Mouse (Mus musculus) spleen, postnatal 14 days (tissue): ENCODE data around the gene Tbx6.

Experiments
- DNase-seq, 2 experiments: peaks; one replicate each; pipeline ENCODE4 v3.0.0; 2021 to 2022; ENCODE audit warnings: low spot score in 2 of 2

Tbx6 gene

DNA sequence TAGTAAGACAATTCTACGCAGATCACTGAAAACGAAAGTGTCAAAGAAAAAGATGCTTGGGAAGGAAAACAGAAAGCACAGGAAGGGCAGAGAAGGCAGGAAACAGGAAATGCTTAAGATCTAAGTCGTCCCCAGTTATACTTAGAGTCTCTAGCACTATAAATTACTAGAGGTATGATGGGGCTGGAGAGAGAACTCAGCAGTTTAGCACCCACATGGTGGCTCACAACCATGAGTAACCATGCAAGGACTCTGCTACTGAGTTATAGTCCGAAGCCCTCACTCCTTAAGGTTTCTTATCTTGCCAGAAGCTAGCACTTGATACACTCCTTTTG lies 13.0 kb downstream of the Tbx6 start:
- no peak for DNase-seq

DNA sequence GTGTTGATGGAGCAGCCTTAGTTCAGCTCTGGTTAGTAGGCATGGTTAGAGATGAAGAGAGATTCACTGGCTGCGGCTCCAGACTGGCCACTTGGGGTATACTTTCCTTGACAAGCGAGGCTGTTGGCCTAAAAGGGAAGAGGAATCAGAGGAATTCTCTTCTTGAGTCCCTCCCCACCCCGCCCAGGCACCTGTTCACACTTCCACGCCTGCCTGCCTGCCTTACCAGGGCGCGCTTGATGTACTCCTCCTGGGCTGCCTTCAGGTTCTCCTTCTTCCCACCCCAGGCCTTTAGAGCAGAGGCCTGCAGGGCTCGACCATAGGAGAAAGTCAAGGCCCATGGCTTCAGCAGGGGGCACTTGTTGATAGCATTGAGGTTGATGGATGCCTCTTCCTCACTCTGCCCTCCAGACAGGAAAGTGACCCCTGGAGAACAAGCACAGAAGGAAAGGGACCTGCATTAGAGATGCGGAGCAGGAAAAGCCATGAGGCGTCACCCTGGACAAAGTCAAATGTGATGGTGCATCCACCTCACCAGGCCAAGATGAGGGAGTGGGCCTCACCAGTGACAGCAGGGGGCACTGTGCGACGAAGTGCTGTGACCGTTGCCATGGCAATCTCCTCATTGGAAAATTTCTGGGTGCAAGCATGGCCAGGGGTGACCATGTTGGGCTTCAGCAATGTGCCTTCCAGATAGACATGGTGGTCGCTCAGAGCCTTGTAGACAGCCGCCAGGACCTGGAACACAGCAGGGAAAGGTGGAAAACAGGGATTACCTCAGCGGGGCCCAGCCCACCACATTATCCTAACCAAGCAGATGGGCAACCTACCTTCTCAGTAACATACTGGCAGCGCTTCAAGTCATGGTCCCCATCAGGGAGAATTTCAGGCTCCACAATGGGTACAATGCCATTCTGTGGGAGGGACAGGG lies 14.4 kb downstream of the Tbx6 start:
- DNase-seq = no peak

- DNase-seq = no peak
Measured at GRCm38 (mm10) chr7:126796350-126796932, 15.2 kb downstream of the Tbx6 start.

GRCm38 (mm10) chr7:126797411-126798126 lies 16.3 kb downstream of the Tbx6 start, which contains the start of gene Fam57b:
Fam57b (plus strand) TSS chr7:126797668.
- no peak for DNase-seq

DNA sequence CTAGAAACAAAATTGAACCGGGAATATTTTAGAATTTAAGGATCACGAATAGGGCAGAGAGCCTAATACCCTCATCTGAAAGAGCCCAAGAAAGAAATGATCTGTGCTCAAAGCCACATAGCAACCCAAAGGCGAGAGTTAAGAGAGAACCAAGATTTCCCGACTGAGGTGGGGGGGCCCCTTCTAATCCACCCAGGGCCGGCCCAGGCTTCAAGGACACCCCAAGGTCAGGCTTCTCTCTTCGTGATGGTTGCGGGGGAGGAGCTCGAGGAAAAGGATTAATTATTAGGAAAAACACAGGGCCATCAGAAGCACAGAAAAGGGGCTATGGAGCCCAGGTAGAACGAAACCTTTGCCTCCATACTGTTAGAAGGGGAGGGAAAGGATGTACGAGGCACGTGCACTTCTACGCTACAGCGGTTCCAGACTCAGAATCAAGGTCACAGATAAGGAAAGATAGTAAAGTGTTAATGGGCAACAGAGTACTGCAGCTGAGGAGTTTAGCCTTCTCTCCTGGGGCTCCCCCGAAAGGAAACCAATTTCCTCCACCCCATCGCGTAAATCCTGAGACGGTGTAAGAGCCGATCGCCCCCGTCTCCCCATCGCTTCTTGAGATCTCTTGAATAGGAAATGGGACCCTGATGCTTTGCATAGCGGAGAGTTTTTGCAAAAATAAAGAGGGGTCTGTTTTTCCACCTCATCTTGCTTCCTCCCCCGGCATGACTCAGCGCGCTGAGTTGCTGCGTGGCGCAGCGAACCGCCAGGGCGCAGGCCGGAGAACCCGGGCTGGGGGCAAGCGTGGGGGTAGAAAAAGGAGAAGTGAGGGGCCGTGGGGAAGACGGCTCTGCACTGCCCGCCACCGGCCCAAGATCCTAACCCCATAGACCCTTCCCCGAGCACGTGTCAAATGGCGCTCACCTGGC lies 17.1 kb downstream of the Tbx6 start:
- DNase-seq = no peak

DNA sequence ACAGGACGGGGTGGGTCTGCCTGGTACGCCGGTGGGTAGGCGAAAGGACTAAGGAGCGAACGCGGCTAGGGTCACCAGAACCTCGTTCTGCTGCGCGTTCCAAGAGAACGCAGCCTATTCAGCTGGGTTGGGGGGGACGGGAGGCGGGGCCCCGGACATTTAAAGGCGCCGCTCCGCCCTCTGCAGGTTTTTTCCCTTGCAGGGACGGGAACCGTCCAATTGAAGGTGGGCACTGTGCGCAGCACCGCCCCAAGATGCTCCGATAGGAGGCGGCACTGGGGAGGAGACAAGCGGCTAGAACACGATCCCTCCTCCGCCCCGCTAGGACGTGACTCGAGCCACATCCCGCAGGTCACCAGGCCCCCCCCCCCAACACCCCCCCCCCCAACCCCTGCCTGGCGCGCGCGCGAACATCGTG lies 17.8 kb downstream of the Tbx6 start:
- peak; percentile 89 to 90 for DNase-seq

DNA sequence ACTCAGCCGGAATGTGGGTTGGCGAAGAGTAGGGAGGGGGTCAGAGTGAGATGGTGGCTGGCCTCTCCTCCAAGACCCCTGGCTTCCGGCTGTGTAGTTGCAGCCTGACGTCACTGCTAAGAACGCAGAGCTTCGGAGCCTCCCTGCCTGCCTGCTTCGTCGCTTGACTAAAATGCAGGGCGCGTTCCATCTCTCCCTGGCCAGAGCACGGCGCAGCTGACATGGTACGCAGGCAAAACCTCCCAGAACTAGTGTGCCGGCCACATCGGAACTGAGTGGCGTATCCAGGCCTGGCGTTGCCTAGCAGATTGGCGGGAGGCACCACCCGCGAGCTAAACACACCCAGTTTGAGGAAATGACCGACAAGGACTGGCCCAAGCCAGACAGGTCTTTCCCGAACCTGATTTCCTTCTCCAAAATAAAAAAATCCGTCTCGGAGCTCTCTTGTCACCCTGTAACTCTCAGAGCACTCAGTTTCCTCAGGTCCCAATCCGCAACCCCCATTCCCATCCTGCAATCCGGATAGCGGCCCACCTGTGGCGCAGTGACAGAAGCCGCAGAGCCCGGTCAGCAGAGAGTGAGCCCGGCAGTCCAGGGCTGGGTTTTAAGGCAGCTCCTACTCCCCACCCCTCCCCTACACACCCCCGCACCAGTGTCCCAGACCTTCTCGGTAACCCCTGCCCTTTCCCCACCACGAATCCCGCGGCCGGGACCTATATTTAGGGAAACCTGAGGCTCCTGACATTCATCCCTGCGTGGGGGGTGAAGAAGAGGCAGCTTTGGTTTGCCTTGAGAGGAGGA lies 18.4 kb downstream of the Tbx6 start:
- DNase-seq = no peak

DNA sequence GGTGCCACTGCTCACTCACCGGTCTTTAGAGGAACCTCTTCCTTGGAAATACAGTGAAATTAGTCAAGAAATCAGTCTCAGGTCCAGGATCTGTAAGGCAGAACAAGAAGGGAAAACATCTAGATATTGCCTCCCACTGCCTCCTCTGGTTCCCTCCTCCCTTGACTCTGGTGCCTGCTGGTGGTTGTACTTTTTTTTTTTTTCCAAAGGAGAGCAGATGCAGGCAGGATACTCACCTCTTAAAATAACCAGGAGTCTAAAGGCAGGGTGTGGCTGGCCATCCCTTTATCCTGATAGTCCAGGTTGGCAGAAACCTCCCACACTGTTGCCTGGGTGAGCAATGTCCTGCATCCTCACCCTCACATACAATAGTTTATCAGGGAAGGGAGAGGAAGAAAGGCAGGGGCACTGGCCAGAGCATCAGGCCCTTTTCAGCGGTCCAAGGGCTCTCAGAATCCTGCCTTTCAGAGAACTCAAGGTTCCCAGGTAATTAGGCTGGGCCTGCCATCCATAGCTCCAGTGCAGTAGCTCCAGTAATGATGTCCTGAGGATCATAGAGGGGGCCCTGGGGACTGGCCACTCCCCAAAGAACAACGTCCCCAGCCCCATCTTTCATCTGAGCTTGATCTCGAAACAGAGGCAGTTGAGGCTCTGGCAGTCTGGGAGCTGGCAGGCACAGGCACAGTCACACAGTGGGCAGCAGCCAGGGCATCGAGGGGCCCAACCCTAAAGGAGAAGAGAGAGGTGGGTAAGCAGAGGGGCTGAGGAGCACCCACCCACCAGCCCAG lies 19.2 kb downstream of the Tbx6 start:
- DNase-seq = no peak

DNA sequence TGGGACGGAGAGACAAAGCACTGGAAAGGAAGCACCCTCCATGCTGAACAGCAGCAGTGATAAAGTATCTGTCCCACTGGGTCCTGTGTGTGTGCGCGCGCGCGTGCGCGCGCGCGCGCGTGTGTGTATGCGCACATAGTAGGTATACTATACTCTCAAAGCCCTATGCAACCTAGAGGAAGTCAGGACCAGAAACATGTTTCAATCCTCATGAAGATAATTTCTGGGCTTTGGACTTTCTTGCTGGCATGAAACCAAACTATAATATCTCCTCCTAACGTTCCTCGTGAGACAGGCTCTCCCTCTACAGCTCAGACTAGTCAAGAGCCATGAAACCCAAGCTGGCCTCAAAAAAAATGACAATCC lies 19.8 kb downstream of the Tbx6 start:
- DNase-seq = no peak

DNA sequence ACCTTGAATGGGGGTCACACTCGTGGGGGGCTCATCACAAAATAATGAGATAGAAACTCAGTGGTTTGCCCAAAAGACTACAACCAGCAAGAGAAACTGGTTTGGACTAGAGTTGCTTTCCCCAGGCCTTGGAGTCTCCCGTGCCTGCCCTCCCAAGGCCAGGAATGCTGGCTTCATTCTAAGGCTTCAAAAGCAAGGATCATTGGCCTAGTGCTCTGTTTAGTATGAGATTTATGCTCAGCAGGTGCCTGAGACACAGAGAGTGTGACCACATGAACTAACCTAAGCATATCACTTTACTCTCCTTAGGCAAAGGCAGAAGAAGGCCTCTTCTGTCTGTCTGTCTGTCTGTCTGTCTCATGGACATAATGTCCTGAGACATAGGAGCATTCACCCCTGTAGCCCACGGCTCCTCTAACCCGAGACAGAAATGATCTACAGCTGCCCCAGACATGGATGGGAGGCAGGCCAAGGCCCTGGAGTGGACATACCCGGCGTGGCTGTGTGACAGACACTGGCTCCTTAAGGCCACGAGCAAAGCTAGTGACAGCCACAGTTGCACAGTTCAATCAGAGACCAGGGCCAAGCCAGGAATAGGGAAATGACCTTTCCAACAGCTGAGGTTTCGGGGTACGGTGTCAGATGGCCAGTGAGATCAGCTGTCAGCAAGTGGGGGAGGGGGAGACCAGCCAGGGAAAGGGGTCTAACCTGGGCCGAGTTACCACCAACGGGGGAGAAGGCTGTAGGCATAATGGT lies 21.0 kb downstream of the Tbx6 start:
- DNase-seq = no peak

DNA sequence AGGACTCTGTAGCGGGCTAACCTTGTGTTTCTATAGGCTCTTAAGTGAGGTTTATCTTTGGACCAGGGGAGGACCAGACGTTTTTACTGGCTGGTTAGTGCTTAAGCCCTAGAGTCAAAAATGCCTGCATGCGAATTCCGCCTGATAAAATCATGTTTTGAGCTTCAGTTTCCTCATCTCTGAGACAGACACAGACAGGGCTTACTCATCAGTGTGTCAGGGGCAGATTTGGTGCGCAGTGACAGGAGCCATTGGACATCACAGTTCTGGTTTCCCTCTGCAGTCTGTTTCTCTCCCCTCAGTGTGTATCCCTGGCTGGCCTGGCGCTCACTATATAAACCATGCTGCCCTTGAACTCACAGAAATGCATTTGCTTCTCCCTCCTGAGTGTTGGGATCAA lies 21.9 kb downstream of the Tbx6 start:
- no peak for DNase-seq

DNA sequence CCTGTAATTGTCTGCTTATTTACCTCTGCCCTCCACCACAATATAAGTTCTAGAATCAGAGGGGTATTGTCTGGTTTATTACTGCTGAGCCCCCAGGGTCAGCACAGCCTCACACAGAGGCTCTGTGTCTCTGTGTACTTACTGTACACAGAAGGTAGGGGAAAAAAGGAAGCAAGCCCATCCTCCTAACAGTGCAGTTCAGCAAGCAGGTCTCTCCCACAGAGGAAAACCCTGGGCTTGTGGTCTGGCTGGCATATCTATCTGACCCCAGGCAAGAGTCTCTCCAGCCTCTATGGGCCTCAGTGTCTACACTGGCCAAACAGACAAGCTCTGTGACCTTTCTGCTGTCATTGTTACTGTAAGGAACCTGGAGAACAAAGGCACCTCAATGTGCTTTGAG lies 22.5 kb downstream of the Tbx6 start:
- no peak for DNase-seq

- no peak for DNase-seq
Measured at GRCm38 (mm10) chr7:126806956-126807355, 25.7 kb downstream of the Tbx6 start.

DNA sequence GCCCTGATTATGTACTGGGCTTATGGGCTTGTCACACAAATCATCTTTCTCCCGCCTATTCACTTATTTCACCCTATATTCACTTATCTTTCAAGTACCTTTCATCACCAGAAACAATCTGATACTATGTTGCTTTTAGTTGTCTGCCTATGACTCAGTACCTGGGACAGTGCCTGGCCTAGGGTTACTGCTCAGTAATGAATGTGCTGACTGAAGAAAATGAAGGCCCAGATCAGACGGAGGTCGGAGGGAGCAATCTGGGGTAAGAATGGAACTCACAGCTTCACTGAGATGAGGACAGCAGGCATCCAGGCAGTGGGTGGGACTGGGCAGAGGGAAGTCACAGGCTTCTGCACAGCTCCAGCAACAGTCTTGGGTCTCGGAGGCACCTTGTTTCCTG lies 26.1 kb downstream of the Tbx6 start:
- DNase-seq = no peak

DNA sequence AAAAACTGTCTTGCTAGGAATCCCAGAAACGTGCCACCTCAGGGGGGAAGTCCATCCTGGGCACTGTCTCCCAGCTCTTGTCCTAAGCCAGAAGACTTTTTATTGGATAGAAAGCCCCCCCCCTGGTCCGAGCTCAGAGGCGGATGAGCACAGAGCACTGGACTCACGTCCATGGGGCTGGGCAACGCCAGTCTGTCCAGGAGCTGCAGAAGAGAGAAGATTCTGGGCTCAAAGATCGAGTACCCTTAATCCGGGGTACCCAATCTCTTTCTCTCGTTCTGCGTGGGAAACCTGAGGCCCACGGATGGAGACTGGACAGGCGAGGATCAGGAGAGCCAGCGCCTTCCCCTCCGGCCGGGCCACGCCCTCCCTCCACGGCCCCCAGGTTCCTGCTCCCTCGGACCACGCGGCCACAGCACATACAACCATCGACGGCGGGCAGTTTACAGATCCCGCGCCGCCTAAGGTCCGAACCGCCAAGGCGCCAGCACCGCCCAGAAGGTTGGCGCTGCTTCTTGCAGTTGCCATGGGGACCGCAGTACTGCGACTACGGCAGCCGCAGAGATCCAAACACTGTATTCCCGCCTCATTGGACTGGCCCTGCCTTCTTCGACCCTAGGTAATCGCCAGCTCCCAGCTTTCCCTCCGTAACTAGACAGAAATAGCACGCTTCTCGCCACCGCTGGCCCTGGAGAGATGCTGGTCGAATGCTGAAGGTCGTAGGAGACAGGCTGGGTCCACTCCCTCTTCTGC lies 27.6 kb downstream of the Tbx6 start:
- DNase-seq = peak; percentile 58 to 66

DNA sequence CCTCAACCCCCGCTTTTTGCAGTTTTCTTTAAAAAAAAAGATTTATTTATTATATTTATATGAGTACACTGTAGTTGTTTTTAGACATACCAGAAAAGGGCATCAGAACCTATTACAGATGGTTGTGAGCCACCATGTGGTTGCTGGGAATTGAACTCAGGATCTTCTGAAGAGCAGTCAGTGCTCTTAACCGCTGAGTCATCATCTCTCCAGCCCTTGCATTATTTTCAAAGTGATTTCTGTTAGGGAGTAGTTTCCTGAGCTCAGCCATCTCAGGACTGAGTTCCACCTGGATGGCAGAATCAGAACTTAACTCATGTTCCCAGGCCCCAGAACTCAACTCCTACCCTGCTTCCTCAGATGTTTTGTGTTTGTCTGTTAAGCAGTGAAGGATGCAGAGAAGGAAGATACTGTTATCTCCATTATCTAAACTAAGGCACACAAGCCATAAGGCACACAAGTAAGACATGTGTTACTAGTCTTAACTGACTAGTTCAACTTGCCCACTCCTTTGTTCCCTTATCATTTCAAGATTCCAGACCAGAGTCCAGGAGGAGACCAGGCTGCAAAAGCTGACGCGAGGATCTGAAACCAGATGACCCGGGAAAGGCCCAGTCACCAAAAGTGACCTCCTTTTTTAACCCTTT lies 28.6 kb downstream of the Tbx6 start:
- DNase-seq = no peak

DNA sequence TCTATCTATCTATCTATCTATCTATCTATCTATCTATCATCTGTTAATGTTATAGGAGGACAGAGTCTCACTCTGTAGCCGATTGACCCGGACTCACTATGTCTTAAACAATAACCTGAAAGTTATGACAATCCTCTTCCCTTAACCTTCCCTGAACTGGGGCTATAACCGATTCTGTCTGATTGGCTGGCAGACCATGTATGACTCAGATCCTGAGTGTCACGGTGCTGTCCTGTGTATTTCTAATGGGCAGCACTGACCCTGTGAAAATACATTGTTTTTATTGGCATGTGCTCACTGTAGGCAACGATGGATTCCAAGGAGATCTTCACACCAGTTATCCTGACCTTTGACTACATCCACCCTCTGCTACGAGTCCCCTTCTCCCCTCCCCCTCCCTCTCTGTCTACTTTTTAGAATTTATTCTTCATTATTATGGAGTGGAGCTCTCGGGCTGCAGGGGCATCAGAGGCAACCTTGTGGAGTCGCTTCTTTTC lies 34.5 kb downstream of the Tbx6 start:
- no peak for DNase-seq

DNA sequence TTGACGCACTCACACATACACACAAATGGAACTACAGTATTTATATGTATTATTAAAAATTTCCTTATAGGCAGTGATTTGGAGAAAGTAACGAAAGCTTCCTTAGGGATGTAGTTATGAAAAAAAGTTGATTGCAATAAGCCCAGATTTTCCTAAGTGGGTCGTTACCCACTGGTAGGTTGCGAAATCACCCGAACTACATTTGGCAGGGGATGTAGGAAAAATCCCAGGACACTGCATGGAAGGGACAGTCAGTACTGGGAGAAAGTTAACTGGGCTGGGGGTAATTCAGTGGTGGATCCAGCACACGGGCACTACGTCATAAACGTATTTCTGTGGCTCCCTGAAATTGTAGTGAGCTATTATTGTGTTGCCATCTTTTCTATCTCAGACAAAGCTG lies 35.2 kb downstream of the Tbx6 start:
- no peak for DNase-seq
